Comparison of ENCODE assay signal across 11 mouse cellular contexts in the genomic region with DNA sequence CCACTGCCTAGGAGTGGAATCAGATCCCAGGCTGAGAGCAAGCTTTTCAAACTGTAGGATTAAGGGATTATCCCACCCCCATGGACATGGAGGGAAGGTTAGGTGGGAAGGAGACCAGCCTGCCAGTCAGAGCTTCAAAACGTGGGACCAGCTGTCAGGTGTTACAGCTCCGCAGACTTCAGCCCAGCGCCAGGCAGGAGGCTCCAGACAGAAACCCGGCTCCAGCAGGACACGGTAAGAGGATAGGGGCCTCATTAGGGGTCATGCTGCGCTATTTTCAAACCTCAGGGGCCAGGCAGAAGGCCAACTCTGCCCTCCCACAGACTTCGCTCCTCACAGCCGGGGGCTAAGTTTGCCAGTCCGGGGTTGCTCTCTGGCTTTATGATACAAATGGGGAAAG. TPM values are rescaled to one million over a fixed set of nuclear protein-coding genes. Genes with fewer than 3 reads are reported as not detected.
A peak's percentile ranks its signal among the peaks of the same experiment; 100 is the strongest.
DNase-seq lines count a peak whose midpoint lies in the region; ATAC-seq and TF ChIP-seq lines count a peak whose summit lies in the region.
"Had no signal": no experiment of that assay in that cellular context is flagged by ENCODE, and none has a peak within 500 bp of the region (broad histone marks: within the 10 kb centered on the region; RNA-seq: fewer than 3 reads in every experiment).

No protein-coding gene starts in this region.

- no peak overlapping the region for H3K4me3 ChIP-seq in heart, embryonic 12.5 days
- no peak overlapping the region for H3K4me3 ChIP-seq in forebrain, embryonic 14.5 days (ENCODE audit: low read depth, low read length)
- H3K4me3 ChIP-seq in midbrain, embryonic 13.5 days (replicated peaks), result no peak overlapping the region

- TF ChIP-seq CTCF in brain, embryonic 14.5 days (IDR thresholded peaks at IDR 0.05; ENCODE audit: borderline replicate concordance, extremely low read depth, insufficient read depth, insufficient read length), result no peak

- H3K9me3 ChIP-seq in heart, embryonic 12.5 days (replicated peaks), result no peaks in the 10 kb centered on the region
- no peaks in the 10 kb centered on the region for H3K9me3 ChIP-seq in forebrain, embryonic 14.5 days (replicated peaks; ENCODE audit: control insufficient read depth, low read length)
- H3K9me3 ChIP-seq in midbrain, embryonic 13.5 days, result no peaks in the 10 kb centered on the region

- peaks cover 38% of the 10 kb centered on the region for H3K4me1 ChIP-seq in heart, embryonic 12.5 days (replicated peaks)
- H3K4me1 ChIP-seq in forebrain, embryonic 14.5 days (ENCODE audit: control insufficient read depth, insufficient read depth, low read length), result peaks cover 41% of the 10 kb centered on the region
- peaks cover 69% of the 10 kb centered on the region for H3K4me1 ChIP-seq in midbrain, embryonic 13.5 days (replicated peaks)

- intact Hi-C loops in heart, postnatal 14 days (cut with DNase I), result no loop called here

- no peak for TF ChIP-seq POLR2A in brain, embryonic 14.5 days (IDR thresholded peaks at IDR 0.05; ENCODE audit: borderline replicate concordance, extremely low read depth, insufficient read depth, insufficient read length, poor library complexity, severe bottlenecking)

- 0 out of 2 replicates have a peak overlapping the region, but pooled peaks have one; percentile 0 for H3K9ac ChIP-seq in heart, embryonic 12.5 days
- 0 out of 2 replicates have a peak overlapping the region, but pooled peaks have one; percentile 5 for H3K9ac ChIP-seq in forebrain, embryonic 14.5 days (ENCODE audit: low read length)
- H3K9ac ChIP-seq in midbrain, embryonic 13.5 days (replicated peaks), result peak overlapping the region; percentile 6; the same call in 1 of the 2 replicates

- peak; percentile 48; the same call in 1 of the 2 replicates for ATAC-seq in heart, embryonic 12.5 days (ENCODE audit: insufficient number of reproducible peaks, low FRiP score)
- 0 out of 2 replicates have a peak, but pooled peaks have one; percentile 21 for ATAC-seq in forebrain, embryonic 14.5 days
- peak; percentile 3; the same call in 1 of the 2 replicates for ATAC-seq in midbrain, embryonic 13.5 days

- H3K27me3 ChIP-seq in heart, embryonic 12.5 days (replicated peaks), result peaks cover 16% of the 10 kb centered on the region
- no peaks in the 10 kb centered on the region for H3K27me3 ChIP-seq in forebrain, embryonic 14.5 days (replicated peaks; ENCODE audit: control insufficient read depth, insufficient read depth, low read length)
- no peaks in the 10 kb centered on the region for H3K27me3 ChIP-seq in midbrain, embryonic 13.5 days

- WGBS in heart, embryonic 12.5 days, result 11% methylated on average over 9 of the region's 9 CpGs
- 2% methylated on average over 9 of the region's 9 CpGs for WGBS in forebrain, embryonic 14.5 days
- 6% methylated on average over 9 of the region's 9 CpGs for WGBS in midbrain, embryonic 13.5 days

- peak overlapping the region; percentile 66; the same call in 1 of the 2 replicates for H3K27ac ChIP-seq in heart, embryonic 12.5 days (ENCODE audit: poor library complexity, severe bottlenecking)
- H3K27ac ChIP-seq in forebrain, embryonic 14.5 days (ENCODE audit: low read depth, low read length), result peak overlapping the region; percentile 36; the same call in 1 of the 2 replicates
- peak overlapping the region; percentile 52 for H3K27ac ChIP-seq in midbrain, embryonic 13.5 days

- DNase-seq in heart, postnatal 14 days, result no peak
- peak; percentile 84 for DNase-seq in brain, embryonic 14.5 days (ENCODE audit: low read depth)
- DNase-seq in forebrain, embryonic 14.5 days (ENCODE audit: low spot score), result peak; percentile 67
- DNase-seq in layer of hippocampus, adult 9-10 months (ENCODE audit: low spot score), result no peak
- DNase-seq in adrenal gland, adult (ENCODE audit: inconsistent age in 2 of 2, low spot score in 1 of 2), result no peak
- no peak for DNase-seq in right cerebral cortex, postnatal 4 days
- DNase-seq: gastrocnemius, postnatal 14 days; lung, postnatal 10 days; thymus, postnatal 25 days had no signal

- 0 out of 2 replicates have a peak, but pooled peaks cover 5% of the 10 kb centered on the region for H3K36me3 ChIP-seq in heart, embryonic 12.5 days
- peaks cover 6% of the 10 kb centered on the region; the same call in 1 of the 2 replicates for H3K36me3 ChIP-seq in forebrain, embryonic 14.5 days (ENCODE audit: control insufficient read depth, insufficient read depth, low read length)
- no peaks in the 10 kb centered on the region for H3K36me3 ChIP-seq in midbrain, embryonic 13.5 days

- peak overlapping the region; percentile 42 for H3K4me2 ChIP-seq in heart, embryonic 12.5 days
- H3K4me2 ChIP-seq in forebrain, embryonic 14.5 days (ENCODE audit: low read length), result peak overlapping the region; percentile 1; the same call in 1 of the 2 replicates
- H3K4me2 ChIP-seq in midbrain, embryonic 13.5 days (replicated peaks), result 0 out of 2 replicates have a peak overlapping the region, but pooled peaks have one; percentile 6

RNA-seq across cellular contexts. Expression of a gene that starts 16.0 kb away (rescaled TPM):
- polyA plus RNA-seq in heart, embryonic 12.5 days (2016; fragmentation: Nextera tagmentation; extraction: Ambion mirVana), result 10.3 and 10.9 TPM in 2 replicates
- 1 to 10 TPM; 5.2 to 5.6 TPM for total RNA-seq in heart, postnatal 14 days (2021)
- 40.1 and 41.2 TPM in 2 replicates for polyA plus RNA-seq in brain, embryonic 14.5 days (2012; rRNA removed)
- polyA plus RNA-seq in forebrain, embryonic 14.5 days (2014; fragmentation: Nextera tagmentation; extraction: Ambion mirVana), result 64.5 and 68.8 TPM in 2 replicates
- polyA plus RNA-seq in midbrain, embryonic 13.5 days (2015; fragmentation: Nextera tagmentation; extraction: Ambion mirVana), result 97.0 and 97.3 TPM in 2 replicates

RNA-seq across cellular contexts. Expression of a gene that starts 32.3 kb away (rescaled TPM):
- polyA plus RNA-seq in heart, embryonic 12.5 days (2016; fragmentation: Nextera tagmentation; extraction: Ambion mirVana), result 0.34 and 0.45 TPM in 2 replicates
- total RNA-seq in heart, postnatal 14 days (2021), result 1 to 10 TPM; 1.8 to 2.0 TPM
- polyA plus RNA-seq in brain, embryonic 14.5 days (2012; rRNA removed), result 0.95 and 1.4 TPM in 2 replicates
- 0.72 and 1.1 TPM in 2 replicates for polyA plus RNA-seq in forebrain, embryonic 14.5 days (2014; fragmentation: Nextera tagmentation; extraction: Ambion mirVana)
- polyA plus RNA-seq in midbrain, embryonic 13.5 days (2015; fragmentation: Nextera tagmentation; extraction: Ambion mirVana), result 0.55 and 0.99 TPM in 2 replicates

RNA-seq across cellular contexts. Expression of a gene that starts 53.0 kb away (rescaled TPM):
- 0.13 and 0.20 TPM in 2 replicates for polyA plus RNA-seq in heart, embryonic 12.5 days (2016; fragmentation: Nextera tagmentation; extraction: Ambion mirVana)
- under 1 TPM in 1 of 2 experiments, not detected in 1; 0.10 TPM for total RNA-seq in heart, postnatal 14 days (2021)
- polyA plus RNA-seq in brain, embryonic 14.5 days (2012; rRNA removed), result 0.06 and 0.12 TPM in 2 replicates
- 0.21 TPM in 1 of 2 replicates, not detected in the other for polyA plus RNA-seq in forebrain, embryonic 14.5 days (2014; fragmentation: Nextera tagmentation; extraction: Ambion mirVana)
- 0.10 and 0.11 TPM in 2 replicates for polyA plus RNA-seq in midbrain, embryonic 13.5 days (2015; fragmentation: Nextera tagmentation; extraction: Ambion mirVana)

Comparison
In these comparisons a context has a peak if more than half of its experiments do, and no peak if none do; other contexts are left out.
1. DNase-seq: peak in brain, embryonic 14.5 days (single experiment) and forebrain, embryonic 14.5 days (single experiment); none in heart, postnatal 14 days (0 of 2), layer of hippocampus, adult 9-10 months (single experiment), adrenal gland, adult (0 of 2) and right cerebral cortex, postnatal 4 days (single experiment).
2. Peak in every context shown above with its lines, with median percentiles within 50 percentile points of each other: ATAC-seq, H3K27ac ChIP-seq, H3K4me2 ChIP-seq and H3K9ac ChIP-seq.